31 mouse cellular contexts compared by ENCODE assay signal in the genomic region with DNA sequence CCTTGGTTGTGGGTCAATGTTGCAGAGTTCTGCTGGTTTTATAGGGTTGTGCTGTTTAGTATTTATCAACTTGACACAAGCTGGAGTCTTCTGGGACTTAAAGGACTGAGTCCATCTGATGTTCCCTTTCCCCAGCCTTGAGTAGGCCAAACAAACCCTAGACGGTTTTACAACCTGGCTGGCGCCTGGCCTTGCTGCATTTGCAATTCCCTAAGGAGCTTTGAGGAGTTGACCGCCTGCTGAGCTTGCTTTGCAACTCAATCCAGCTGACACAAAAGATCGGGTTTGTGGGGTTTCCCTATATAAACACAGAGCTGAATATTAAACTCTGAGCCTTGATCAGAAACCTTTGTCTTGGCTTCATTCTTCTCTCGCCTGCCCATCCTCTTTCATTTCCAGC. TPM values are rescaled to one million over a fixed set of nuclear protein-coding genes. Genes with fewer than 3 reads are reported as not detected.
"Had no signal": no experiment of that assay in that cellular context is flagged by ENCODE, and none has a peak within 500 bp of the region (broad histone marks: within the 10 kb centered on the region; RNA-seq: fewer than 3 reads in every experiment).

No protein-coding gene starts in this region.

- H3K4me1 ChIP-seq: hindbrain, embryonic 13.5 days; hindbrain, embryonic 15.5 days; kidney, embryonic 15.5 days; limb, embryonic 13.5 days; limb, embryonic 15.5 days had no signal

- H3K36me3 ChIP-seq: heart, embryonic 13.5 days; heart, embryonic 15.5 days; hindbrain, embryonic 13.5 days; hindbrain, embryonic 15.5 days; kidney, embryonic 15.5 days; limb, embryonic 13.5 days; limb, embryonic 15.5 days; liver, embryonic 12.5 days had no signal

- H3K9ac ChIP-seq: heart, embryonic 13.5 days; heart, embryonic 15.5 days; hindbrain, embryonic 13.5 days; hindbrain, embryonic 15.5 days; kidney, embryonic 15.5 days; limb, embryonic 13.5 days; limb, embryonic 15.5 days; liver, embryonic 12.5 days; liver, embryonic 14.5 days had no signal

- H3K27ac ChIP-seq: gastrocnemius, adult 2 months; heart, adult 2 months; heart, embryonic 13.5 days; heart, embryonic 15.5 days; hindbrain, embryonic 13.5 days; hindbrain, embryonic 15.5 days; hindbrain, postnatal 0 days; kidney, embryonic 15.5 days; limb, embryonic 13.5 days; limb, embryonic 15.5 days; liver, embryonic 12.5 days; liver, embryonic 14.5 days had no signal

- H3K27me3 ChIP-seq: heart, embryonic 13.5 days; heart, embryonic 15.5 days; hindbrain, embryonic 13.5 days; hindbrain, embryonic 15.5 days; kidney, embryonic 15.5 days; limb, embryonic 13.5 days; limb, embryonic 15.5 days; liver, embryonic 12.5 days had no signal

- H3K9me3 ChIP-seq: heart, embryonic 13.5 days; heart, embryonic 15.5 days; hindbrain, embryonic 13.5 days; hindbrain, embryonic 15.5 days; kidney, embryonic 15.5 days; limb, embryonic 15.5 days; liver, embryonic 12.5 days had no signal

- DNase-seq: gastrocnemius, adult 2 months; gastrocnemius, postnatal 10 days; gastrocnemius, postnatal 36 days; heart, adult 11 months; heart, adult 2 months; heart, postnatal 14 days; heart, postnatal 36 days; kidney, adult 11 months; kidney, adult 2 months; kidney, adult 9 months; kidney, postnatal 10 days; kidney, postnatal 25 days; layer of hippocampus, adult 9-11 months; layer of hippocampus, postnatal 36 days; left cerebral cortex, postnatal 4 days had no signal

- ATAC-seq: hindbrain, postnatal 0 days; intestine, embryonic 16.5 days; liver, embryonic 12.5 days had no signal

- H3K4me3 ChIP-seq: gastrocnemius, adult 2 months; heart, adult 2 months; heart, embryonic 13.5 days; heart, embryonic 15.5 days; hindbrain, embryonic 13.5 days; hindbrain, embryonic 15.5 days; kidney, embryonic 15.5 days; limb, embryonic 13.5 days; limb, embryonic 15.5 days; liver, embryonic 12.5 days had no signal

- H3K4me2 ChIP-seq: heart, embryonic 11.5 days; heart, embryonic 13.5 days; heart, embryonic 15.5 days; hindbrain, embryonic 13.5 days; hindbrain, embryonic 15.5 days; kidney, embryonic 15.5 days; limb, embryonic 13.5 days; limb, embryonic 15.5 days; liver, embryonic 12.5 days had no signal

RNA-seq across cellular contexts. Expression of gene Fam110c, which starts 18.8 kb away (rescaled TPM):
- total RNA-seq: gastrocnemius, adult 2 months; gastrocnemius, postnatal 36 days; layer of hippocampus, adult 18-20 months; layer of hippocampus, postnatal 36 days; left cerebral cortex, adult 18-20 months; left cerebral cortex, adult 8-10 months; left cerebral cortex, postnatal 25 days; left cerebral cortex, postnatal 4 days had no signal
